Mouse (Mus musculus) forebrain, embryonic 12.5 days (tissue): ENCODE results near the gene Rab40c. TPM values are rescaled to one million over a fixed set of nuclear protein-coding genes. Genes with fewer than 3 reads are reported as not detected.

Experiments
- ATAC-seq: fragments of 200-750 bp; cut with Nextera tagmentation; 2 replicates; pipeline ENCODE4 v1.8.0; 2017; ENCODE audit warnings: moderate TSS enrichment; ENCODE audit not compliant: low FRiP score
- H3K27ac ChIP-seq: fragments of 300-500 bp; sonication (generic); 2 replicates; pipeline ENCODE4 v1.5.1; 2016; ENCODE audit warnings: mild to moderate bottlenecking
- H3K27me3 ChIP-seq: fragments of 300-500 bp; sonication (generic); 2 replicates; pipeline ENCODE4 v1.6.1; 2016; ENCODE audit warnings: mild to moderate bottlenecking
- H3K36me3 ChIP-seq: fragments of 300-500 bp; sonication (generic); replicated peaks from 2 replicates; pipeline ENCODE4 v1.6.1; 2016; ENCODE audit warnings: mild to moderate bottlenecking
- H3K4me1 ChIP-seq: fragments of 300-500 bp; sonication (generic); 2 replicates; pipeline ENCODE4 v1.6.1; 2016
- H3K4me2 ChIP-seq: fragments of 300-500 bp; sonication (generic); 2 replicates; pipeline ENCODE4 v1.6.1; 2016; ENCODE audit warnings: mild to moderate bottlenecking, moderate library complexity
- H3K4me3 ChIP-seq: fragments of 300-500 bp; sonication (generic); replicated peaks from 2 replicates; pipeline ENCODE4 v1.5.1; 2016; ENCODE audit warnings: mild to moderate bottlenecking
- H3K9ac ChIP-seq: fragments of 300-500 bp; sonication (generic); 2 replicates; pipeline ENCODE4 v1.6.1; 2016; ENCODE audit warnings: mild to moderate bottlenecking
- H3K9me3 ChIP-seq: fragments of 300-500 bp; sonication (generic); 2 replicates; pipeline ENCODE4 v1.6.1; 2016
- WGBS: fragments of 180-500 bp; shearing (Covaris S2); methylation state at CpG from one replicate; pipeline ENCODE4 v1.1.7; 2016; 5-methylcytosine and 5-hydroxymethylcytosine counted together
- polyA plus RNA-seq: library from polyadenylated mRNA; unstranded; fragments of >200 nt; fragmentation: Nextera tagmentation; extraction: Ambion mirVana; gene quantifications from 2 replicates; pipeline ENCODE4 v1.2.1, GENCODE M21; 2016

Rab40c gene
- polyA plus RNA-seq, 1 experiment from 2014 or later: 36.5 TPM

DNA sequence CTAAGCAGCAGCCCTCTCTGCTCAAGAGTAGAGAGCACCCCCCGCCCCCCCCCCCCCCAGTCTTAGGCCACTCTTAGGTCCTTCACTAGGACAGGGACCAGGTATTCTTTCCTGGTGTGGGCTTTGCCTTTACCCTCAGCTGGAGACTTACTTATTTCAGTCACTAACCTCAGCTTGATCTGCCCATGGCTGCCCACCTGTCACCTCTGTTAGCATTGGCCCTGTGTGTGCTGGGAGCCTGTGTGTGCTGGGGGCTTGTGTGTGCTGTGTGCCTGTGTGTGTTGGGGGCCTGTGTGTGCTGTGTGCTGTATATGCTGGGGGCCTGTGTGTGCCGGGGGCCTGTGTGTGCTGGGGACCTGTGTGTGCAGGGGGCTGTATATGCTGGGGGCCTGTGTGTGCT is 35.1 kb upstream of the Rab40c start:
- no peak overlapping the region for H3K9ac ChIP-seq
- no peak for ATAC-seq
- H3K36me3 ChIP-seq: peaks cover 19% of the 10 kb centered on the region
- no peaks in the 10 kb centered on the region for H3K9me3 ChIP-seq
- no peak overlapping the region for H3K4me3 ChIP-seq
- H3K27ac ChIP-seq: no peak overlapping the region
- peaks cover 41% of the 10 kb centered on the region for H3K27me3 ChIP-seq
- H3K4me2 ChIP-seq: no peak overlapping the region
- peaks cover 11% of the 10 kb centered on the region for H3K4me1 ChIP-seq
- 86% methylated on average over 2 of the region's 2 CpGs for WGBS

DNA sequence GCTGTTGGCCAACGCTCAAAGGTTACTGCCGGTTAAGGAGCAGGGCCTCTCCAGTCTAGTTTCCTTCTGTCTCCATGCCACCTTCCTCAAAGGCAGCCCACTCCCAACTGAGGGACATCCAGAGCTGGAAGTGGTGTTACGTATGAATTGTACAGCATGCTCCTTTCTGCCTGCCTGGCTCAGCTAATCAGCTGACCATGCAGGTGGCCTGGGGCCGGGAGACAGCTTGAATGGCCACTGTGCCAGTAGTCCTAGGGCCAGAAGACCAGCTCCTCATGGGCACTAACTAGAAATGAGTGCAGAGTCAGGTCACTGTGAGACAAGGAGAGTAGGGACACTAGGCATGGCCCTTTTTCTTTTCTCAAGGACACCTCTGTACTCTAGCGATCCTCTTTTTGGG is 33.6 kb upstream of the Rab40c start:
- H3K27me3 ChIP-seq: peaks cover 43% of the 10 kb centered on the region
- no peak overlapping the region for H3K4me2 ChIP-seq
- ATAC-seq: no peak
- 78% methylated on average over 5 of the region's 5 CpGs for WGBS
- no peaks in the 10 kb centered on the region for H3K9me3 ChIP-seq
- H3K9ac ChIP-seq: no peak overlapping the region
- H3K27ac ChIP-seq: no peak overlapping the region
- H3K36me3 ChIP-seq: peaks cover 9% of the 10 kb centered on the region
- H3K4me1 ChIP-seq: peaks cover 11% of the 10 kb centered on the region
- no peak overlapping the region for H3K4me3 ChIP-seq

DNA sequence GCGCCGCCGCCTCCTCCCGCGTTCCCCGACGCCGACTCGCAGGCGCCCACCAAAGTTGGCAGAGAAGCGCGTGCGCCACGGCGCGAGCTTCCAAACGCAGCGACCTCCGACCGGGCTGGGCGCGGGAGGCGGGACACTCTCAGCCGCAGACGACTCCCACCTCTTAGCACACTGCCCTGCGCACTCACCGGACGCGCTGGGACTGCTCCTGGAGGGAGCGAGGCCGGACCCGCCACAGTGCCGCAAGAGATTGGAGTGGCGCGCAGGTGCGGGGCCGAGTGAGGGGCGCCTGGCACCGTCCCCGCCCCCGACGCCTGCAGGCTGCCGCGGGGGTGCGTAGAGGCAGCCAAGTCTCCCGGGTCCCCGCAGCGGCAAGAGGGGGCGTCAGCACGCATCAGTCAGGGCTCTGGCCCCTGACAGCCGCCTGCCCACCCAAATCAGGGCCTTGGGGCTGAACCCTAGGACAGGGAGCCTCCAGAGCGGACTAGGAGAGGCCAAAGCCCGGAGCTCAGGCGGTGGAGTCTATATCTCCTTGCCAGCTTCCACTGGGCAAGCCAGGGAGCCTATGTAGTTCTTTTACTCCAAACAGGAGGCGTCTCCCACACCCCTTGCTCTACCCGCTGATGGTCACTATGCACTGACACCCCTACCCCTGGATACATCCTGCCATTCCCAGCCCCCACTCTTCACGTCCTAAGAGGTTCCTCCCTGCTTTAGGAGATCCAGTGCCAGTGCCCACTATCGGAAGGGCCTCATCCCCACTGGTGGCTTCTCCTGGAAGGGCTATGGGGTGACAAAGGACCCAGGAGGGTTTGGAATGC is 32.5 kb upstream of the Rab40c start, which contains the start of gene A930017K11Rik:
A930017K11Rik (minus strand) TSS at position 763 of the 821 bp plus-strand sequence.
- peaks cover 48% of the 10 kb centered on the region for H3K27me3 ChIP-seq
- peaks cover 11% of the 10 kb centered on the region for H3K4me1 ChIP-seq
- peak within 1 kb of the TSS; percentile 54 for H3K4me2 ChIP-seq
- no peak for ATAC-seq
- H3K9me3 ChIP-seq: no peaks in the 10 kb centered on the region
- H3K36me3 ChIP-seq: no peaks in the 10 kb centered on the region
- no peak within 1 kb of the TSS for H3K27ac ChIP-seq
- H3K4me3 ChIP-seq: peak within 1 kb of the TSS; percentile 36
- WGBS: under 1% methylated on average over 51 of the region's 58 CpGs
- H3K9ac ChIP-seq: no peak within 1 kb of the TSS

DNA sequence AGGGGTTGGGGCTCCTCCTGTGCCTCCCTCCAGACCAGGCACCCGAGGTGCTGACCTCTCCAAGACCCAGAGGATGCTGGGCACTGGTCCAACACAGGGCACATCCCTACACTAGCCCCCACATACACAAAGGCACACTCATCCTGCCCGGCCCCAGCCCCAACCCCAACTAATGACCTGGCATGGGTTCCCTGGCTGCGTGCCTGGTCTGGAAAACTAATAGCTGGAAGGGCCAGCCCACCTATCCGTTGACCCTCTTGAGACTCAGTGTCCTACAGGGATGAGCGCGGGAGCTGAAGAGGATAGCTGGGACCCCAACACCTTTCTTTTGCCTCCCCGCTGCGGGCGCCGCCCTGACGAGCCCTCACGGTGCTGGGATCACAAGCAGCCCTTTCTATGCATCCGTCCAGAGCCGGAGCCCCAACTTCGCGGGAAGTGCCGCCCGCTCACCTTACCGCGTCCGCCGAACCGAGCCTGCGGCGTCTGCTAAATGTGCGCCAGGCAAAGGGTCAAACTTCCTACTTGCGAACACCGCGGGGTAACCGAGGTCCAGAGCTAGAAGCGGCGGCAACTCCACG is 31.8 kb upstream of the Rab40c start:
- no peaks in the 10 kb centered on the region for H3K36me3 ChIP-seq
- peak overlapping the region; percentile 54 for H3K4me2 ChIP-seq
- peak overlapping the region; percentile 36 for H3K4me3 ChIP-seq
- H3K9me3 ChIP-seq: no peaks in the 10 kb centered on the region
- no peak overlapping the region for H3K27ac ChIP-seq
- H3K4me1 ChIP-seq: peaks cover 11% of the 10 kb centered on the region
- H3K9ac ChIP-seq: no peak overlapping the region
- peaks cover 48% of the 10 kb centered on the region for H3K27me3 ChIP-seq
- WGBS: under 1% methylated on average over 32 of the region's 33 CpGs
- no peak for ATAC-seq

DNA sequence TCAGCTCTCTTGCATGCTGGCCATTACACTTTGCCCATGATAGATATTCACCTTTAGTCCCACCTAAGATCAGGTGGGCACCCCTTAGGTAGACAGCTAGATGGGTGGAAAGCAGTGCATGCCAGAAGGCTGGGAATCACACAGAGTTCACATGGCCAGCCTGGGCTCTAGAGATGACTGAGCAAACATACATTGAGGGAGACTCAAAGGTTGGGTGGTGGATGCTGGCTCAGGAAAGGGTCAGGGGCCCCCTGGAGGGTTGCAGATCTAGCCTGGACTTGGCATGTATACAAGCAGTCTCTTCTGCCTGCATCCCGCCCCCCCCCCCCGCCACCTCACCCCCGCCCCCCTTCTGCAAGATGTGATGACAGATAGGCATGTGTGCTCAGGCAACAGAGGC is 31.2 kb upstream of the Rab40c start:
- peak overlapping the region; percentile 54; the same call in 1 of the 2 replicates for H3K4me2 ChIP-seq
- H3K27ac ChIP-seq: no peak overlapping the region
- no peak overlapping the region for H3K4me3 ChIP-seq
- no peak overlapping the region for H3K9ac ChIP-seq
- H3K27me3 ChIP-seq: peaks cover 54% of the 10 kb centered on the region
- WGBS: 33% methylated on average over 1 of the region's 3 CpGs
- no peaks in the 10 kb centered on the region for H3K36me3 ChIP-seq
- no peaks in the 10 kb centered on the region for H3K9me3 ChIP-seq
- H3K4me1 ChIP-seq: peaks cover 11% of the 10 kb centered on the region
- ATAC-seq: no peak

DNA sequence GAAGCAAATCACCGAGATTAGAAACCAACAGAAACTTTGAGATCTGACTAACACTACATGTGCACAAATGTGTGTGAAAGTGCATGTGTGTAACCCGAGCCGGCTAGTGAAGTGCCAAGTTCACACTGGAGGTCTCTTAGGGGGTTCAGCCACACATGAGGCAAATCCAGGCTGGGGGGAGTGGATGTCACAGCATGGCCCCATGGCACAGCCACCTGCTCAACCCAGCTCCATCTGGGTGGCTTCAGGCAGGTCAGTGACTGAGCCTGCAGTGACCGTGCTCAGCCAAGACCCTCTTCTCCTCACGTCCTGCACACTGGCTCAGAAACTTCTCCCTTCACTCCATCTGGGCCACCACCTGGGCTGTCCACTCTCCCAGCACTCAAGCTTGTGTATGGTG is 30.5 kb upstream of the Rab40c start:
- no peak overlapping the region for H3K4me3 ChIP-seq
- H3K27ac ChIP-seq: no peak overlapping the region
- ATAC-seq: no peak
- no peaks in the 10 kb centered on the region for H3K9me3 ChIP-seq
- H3K4me2 ChIP-seq: no peak overlapping the region
- no peak overlapping the region for H3K9ac ChIP-seq
- H3K4me1 ChIP-seq: peaks cover 11% of the 10 kb centered on the region
- WGBS: 84% methylated on average over 5 of the region's 5 CpGs
- peaks cover 57% of the 10 kb centered on the region for H3K27me3 ChIP-seq
- H3K36me3 ChIP-seq: no peaks in the 10 kb centered on the region

DNA sequence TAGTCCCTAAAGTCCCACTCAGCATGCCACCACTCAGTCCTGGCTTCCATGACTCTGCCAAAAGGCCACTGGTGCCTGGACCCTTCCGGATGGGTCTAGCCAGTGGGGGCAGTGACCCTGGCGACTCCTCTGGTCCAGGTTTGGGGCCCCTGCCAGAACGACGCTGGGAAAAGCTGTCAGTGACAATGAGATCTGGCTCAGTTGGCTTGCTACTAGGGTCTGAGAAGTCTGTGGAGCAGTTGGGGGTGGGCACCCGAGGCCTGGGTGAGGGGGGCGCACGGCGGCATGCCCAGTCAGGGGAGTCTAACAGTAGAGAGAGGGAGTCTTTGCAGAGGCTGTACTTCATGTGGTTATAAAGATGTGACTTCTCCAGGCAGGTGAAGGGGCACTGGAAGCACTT is 28.5 kb upstream of the Rab40c start:
- WGBS: 83% methylated on average over 8 of the region's 8 CpGs
- Histone ChIP-seq H3K4me2 (no peak overlapping the region), H3K9ac (no peak overlapping the region), H3K9me3 (no peaks in the 10 kb centered on the region), H3K27me3 (peaks cover 54% of the 10 kb centered on the region), H3K4me3 (no peak overlapping the region), H3K27ac (no peak overlapping the region), H3K36me3 (no peaks in the 10 kb centered on the region), H3K4me1 (peaks cover 11% of the 10 kb centered on the region)
- no peak for ATAC-seq

DNA sequence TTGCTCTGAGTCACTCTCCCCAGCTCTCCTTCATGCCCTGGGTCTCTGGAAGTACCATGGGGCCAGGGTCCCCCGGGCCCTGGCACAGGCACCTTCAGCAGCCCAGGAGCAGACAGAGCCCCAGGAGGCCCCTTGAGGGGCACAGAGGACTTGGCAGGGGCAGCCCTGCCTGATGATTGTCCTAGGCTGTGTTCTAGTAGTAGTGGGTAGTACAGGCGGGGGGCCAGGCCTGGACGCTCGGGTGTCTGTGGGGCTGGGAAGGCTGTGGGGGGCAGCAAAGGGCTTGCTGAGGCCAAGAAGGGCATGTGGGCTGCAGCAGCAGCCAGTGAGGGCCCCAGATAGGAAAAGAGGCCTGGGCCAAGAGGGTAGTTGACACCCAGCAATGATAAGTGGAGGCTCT is 28.0 kb upstream of the Rab40c start:
- no peak overlapping the region for H3K27ac ChIP-seq
- H3K27me3 ChIP-seq: peaks cover 49% of the 10 kb centered on the region
- 77% methylated on average over 4 of the region's 4 CpGs for WGBS
- no peak for ATAC-seq
- no peaks in the 10 kb centered on the region for H3K36me3 ChIP-seq
- peaks cover 11% of the 10 kb centered on the region for H3K4me1 ChIP-seq
- no peak overlapping the region for H3K4me3 ChIP-seq
- no peaks in the 10 kb centered on the region for H3K9me3 ChIP-seq
- no peak overlapping the region for H3K4me2 ChIP-seq
- H3K9ac ChIP-seq: no peak overlapping the region

DNA sequence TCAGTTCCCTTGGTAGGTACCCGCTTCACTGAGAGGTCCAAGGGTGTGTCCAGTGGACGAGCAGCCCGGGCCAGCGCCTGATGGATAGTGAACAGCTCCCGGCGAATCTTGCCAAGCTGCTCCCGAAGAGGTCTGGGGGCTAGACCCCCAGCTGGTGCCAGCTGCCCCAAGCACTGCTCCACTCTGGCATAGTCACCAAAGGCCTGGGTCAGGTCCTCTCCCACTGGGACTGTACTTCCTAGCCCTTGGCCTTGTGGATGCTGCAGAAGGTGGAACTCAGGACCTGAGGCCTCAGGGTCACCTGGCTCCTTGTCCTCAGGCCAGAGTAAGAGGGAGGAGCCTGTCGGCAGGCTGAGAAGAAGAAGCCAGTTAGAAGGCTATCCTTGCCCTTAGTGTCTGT is 27.4 kb upstream of the Rab40c start:
- Histone ChIP-seq H3K27me3 (peaks cover 42% of the 10 kb centered on the region), H3K4me3 (no peak overlapping the region), H3K4me2 (no peak overlapping the region), H3K4me1 (peaks cover 12% of the 10 kb centered on the region), H3K36me3 (no peaks in the 10 kb centered on the region), H3K9me3 (no peaks in the 10 kb centered on the region), H3K27ac (no peak overlapping the region), H3K9ac (no peak overlapping the region)
- no peak for ATAC-seq
- 84% methylated on average over 8 of the region's 8 CpGs for WGBS

DNA sequence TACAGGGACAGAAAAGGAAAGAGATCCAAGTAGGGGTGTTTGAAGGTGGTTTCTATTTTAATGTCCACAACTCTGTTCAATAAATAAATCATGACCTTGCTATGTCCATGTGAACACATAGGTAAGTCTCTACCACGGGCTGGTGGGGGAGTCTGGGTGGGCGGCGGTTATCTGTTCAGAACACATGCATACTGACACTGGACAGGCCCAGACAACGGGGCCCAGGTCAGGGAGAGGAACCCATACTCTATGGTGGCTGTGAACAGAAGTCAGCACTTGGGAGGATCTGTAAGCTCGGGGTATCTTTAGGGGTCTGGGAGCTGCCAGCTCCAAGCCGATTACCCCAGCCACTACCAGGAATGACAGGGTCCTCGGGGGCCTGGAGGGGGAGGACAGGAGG is 26.8 kb upstream of the Rab40c start:
- H3K36me3 ChIP-seq: no peaks in the 10 kb centered on the region
- H3K27ac ChIP-seq: no peak overlapping the region
- H3K9me3 ChIP-seq: no peaks in the 10 kb centered on the region
- peaks cover 37% of the 10 kb centered on the region for H3K27me3 ChIP-seq
- ATAC-seq: no peak
- H3K4me2 ChIP-seq: no peak overlapping the region
- no peak overlapping the region for H3K4me3 ChIP-seq
- no peak overlapping the region for H3K9ac ChIP-seq
- 80% methylated on average over 7 of the region's 7 CpGs for WGBS
- peaks cover 8% of the 10 kb centered on the region for H3K4me1 ChIP-seq

DNA sequence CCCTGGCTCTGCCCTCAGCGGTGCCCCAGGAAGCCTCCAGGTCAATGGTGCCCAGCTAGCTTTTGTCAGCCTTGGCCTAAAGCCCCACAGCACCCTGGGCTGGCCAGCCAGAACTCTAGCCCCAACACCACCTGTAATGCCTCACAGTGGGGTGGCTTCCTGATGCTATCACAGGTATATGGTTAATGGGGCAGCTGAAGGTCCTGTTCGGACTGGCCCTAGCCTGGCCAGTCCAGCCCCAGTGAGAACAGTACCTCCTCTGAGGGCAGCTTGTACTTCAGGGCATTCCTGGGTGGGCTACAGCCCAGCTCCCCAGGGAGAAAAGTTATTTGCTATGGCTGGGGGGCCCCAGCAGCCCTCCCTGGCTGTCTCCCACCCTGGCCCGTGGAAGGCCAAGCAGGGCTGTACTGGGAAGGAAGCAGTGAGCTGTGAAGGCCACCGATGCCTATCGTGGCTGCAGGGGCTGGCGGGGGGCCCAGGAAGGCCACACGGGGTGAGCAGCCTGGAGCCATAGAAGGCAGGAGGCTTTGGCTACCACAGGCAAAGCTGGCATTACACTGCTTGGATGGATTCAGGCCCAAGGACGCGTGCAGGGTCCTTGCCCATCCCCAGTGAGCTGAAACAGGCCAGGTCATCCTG is 26.1 kb upstream of the Rab40c start:
- H3K27me3 ChIP-seq: peaks cover 30% of the 10 kb centered on the region
- no peak overlapping the region for H3K4me3 ChIP-seq
- no peak overlapping the region for H3K9ac ChIP-seq
- ATAC-seq: no peak
- no peaks in the 10 kb centered on the region for H3K36me3 ChIP-seq
- WGBS: 64% methylated on average over 9 of the region's 9 CpGs
- H3K9me3 ChIP-seq: no peaks in the 10 kb centered on the region
- H3K27ac ChIP-seq: no peak overlapping the region
- H3K4me1 ChIP-seq: peaks cover 11% of the 10 kb centered on the region
- no peak overlapping the region for H3K4me2 ChIP-seq

DNA sequence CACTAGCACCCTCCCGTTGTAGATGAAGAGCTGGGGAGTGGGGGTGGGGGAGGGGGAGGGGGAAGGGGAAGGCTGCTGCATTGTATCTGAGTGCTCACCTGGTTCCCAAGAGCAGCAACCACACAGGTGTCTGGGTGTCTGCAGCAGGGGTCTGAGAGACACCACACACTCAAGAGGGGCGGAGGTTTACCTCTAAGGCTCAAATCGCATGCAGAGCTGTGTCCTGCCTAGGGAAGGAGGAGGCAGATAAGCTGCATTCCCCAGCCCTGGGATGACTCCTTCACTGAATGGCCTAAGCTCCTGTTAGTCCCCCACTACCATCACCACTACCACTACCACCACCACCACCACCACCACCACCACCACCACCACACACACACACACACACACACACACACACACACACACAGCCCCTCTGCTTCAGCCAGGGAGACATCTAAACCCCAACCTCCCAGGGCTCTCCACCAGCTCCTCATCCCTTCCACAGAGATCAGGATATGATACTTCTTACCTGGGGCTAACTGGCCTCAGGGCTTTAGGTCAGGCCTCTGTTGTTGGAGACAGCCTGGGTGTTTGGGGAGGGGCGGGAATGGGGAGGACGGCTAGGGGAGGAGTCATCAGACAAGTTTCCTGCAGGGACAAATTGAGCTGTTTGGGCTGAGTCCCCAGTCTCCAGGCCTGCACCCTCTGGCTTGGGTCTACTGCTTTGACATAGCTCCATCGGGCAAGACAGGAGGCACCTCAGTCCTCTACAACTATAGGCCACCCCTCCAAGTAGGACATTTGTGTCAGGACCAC is 25.0 kb upstream of the Rab40c start, which contains the start of the genes Pigq and Nhlrc4:
Pigq (minus strand) TSS at position 571 of the 798 bp plus-strand sequence.
Nhlrc4 (minus strand) TSS at position 596 of the 798 bp plus-strand sequence.
- no peaks in the 10 kb centered on the region for H3K36me3 ChIP-seq
- no peak within 1 kb of the TSS for H3K4me3 ChIP-seq
- peaks cover 19% of the 10 kb centered on the region for H3K27me3 ChIP-seq
- H3K9ac ChIP-seq: no peak within 1 kb of the TSS
- H3K4me1 ChIP-seq: peaks cover 14% of the 10 kb centered on the region
- no peak within 1 kb of the TSS; the same call in 1 of the 2 replicates for H3K27ac ChIP-seq
- H3K9me3 ChIP-seq: no peaks in the 10 kb centered on the region
- 67% methylated on average over 5 of the region's 6 CpGs for WGBS
- ATAC-seq: no peak
- no peak within 1 kb of the TSS for H3K4me2 ChIP-seq
